Mouse (Mus musculus) urinary bladder, postnatal 4 days (tissue): ENCODE data around the gene Cnksr3.
A peak's percentile ranks its signal among the peaks of the same experiment; 100 is the strongest.

Source experiments
- DNase-seq, 2 experiments: peaks; one replicate each; pipeline ENCODE4 v3.0.0; 2021 to 2022; ENCODE audit warnings: low spot score in 2 of 2

Gene Cnksr3

DNA sequence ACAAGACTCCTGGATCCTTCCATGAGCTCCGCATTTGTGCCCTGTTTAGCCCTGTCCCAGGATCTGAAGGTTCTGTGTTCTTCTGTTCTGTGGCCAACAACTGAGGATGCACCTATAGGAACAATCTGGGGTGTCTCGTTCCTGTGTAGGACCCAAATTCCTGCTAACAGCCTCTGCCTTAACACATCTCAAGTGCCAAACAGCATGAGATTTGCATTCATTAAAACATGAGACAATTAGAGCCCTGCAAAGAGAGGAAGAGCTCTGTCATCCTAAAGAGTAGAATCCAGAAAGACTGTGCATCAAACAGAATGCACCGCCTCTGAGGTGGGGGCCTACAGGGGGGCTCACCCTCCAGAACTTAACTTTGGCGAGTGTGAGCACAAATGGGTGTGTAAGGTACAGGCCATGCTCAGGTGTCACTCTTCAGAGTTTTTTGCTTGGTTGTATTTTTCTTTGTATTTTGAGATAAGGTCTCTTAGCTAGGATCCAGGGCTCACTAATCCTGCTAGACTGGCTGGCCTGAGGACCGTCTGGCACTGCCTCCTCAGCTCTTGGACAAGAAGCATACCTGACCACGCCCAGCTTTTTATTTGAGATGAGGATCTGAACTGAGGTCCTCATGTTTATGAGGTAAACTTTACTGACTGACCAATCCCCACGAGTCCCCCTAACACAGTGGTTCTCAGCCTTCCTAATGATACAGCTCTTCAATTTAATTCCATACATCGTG is 15.2 kb downstream of the Cnksr3 start:
- DNase-seq, result no peak

DNA sequence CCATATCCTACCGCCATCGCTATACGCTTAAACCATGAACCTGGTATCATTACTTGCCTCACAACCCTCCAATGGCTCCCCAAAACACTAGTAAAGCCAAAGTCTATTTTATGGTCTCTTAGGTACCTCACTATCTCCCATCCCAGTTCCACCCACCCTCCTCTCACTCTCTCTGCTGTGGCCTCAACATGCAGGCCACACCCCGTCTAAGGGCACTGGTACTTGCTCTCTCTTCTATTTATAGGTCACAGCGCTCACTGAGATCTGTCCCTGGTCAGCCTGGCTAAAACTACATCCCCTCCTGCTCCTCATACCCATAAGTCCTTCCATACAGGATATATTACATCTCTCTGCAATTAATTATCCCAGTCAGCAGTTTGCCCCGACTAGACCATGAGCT is 16.1 kb downstream of the Cnksr3 start:
- DNase-seq, result no peak

DNA sequence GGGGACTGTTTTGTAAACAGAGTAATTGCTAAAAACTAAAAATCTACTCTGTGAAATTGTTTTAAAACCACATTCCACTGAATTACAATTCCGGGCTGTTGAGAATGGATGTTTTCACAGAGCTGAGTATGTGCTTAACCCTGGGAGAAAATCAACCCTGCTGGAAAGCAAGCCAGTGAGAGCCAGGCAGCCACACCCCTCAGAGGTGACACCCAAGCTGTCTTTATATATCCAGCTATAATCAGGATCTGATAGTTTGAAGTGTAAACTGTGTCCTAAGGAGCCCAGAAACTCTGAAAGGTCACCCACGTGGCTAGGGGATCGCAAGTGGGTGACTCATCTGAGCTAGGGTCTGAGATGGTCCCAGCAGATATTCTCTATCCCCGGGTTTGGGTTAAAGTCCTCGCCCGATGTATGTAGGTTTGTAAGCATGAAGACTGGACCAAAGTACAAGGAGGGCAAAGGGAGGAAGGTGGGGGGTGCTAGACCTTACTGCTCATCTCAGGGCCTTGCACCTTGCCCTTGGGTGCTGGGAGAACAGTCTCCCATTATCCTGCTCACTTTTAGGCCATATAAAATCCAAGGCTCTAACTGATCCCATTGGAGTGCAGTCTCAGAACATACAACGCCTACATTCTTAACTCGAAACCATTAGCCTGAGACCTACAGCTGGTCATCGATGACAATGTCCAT is 20.2 kb downstream of the Cnksr3 start:
- DNase-seq, result no peak

DNA sequence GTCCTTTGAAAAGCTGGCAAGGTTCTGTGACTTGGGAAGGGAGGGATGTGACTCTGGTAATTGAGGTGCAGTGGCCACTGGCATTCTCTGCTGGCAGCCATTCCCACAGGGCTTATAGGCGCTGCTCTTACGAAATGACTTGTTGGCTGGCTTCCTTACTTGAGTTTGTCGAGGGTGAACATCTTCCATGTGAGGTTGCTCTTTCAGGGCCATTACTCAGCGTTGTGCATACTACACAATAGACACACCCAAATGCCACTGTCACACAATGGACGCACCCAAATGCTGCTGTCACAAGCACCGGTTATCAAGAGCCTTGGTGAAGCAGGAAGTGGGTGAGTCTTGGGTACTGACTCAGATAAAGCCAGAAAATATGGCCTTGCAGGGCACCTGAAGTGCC is 22.8 kb downstream of the Cnksr3 start:
- DNase-seq, result no peak

DNA sequence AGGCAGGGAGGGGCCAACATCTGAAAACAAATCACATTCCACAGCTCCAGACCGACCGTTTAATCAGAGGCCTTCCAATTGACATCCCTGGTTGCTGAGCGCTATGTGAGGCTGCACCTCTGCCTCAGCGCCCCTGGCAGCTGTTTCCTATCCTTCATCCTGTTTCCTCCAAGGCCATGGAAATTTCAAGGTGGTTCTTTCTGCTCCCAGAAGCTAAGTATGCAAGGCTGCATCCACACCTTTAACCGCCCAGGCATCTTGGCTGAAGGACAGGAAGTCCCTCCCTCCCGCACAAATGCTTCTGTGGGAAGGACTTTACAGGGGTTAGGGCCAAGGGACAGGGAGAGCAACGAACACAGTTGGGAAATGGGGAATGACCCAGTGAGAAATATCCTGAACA is 24.2 kb downstream of the Cnksr3 start:
- no peak for DNase-seq

DNA sequence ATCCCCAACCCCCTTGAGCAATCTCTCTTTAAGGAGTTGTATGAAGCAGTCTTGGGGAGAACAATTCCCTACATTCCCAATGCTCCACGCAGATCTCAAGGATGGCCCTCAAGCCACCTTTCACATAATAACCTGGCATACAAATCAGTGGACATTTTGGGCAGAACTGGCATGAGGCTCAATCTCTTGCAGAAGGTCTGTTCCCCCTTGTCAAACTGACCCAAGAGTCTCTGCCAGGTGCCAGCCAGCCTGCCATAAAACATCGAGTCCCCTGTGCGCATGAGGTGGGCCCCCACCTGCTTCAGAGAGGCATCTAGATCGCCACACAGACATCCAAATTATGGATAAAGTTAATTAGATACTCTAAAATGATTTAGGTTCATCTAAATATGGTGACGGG is 25.0 kb downstream of the Cnksr3 start:
- DNase-seq, result no peak

DNA sequence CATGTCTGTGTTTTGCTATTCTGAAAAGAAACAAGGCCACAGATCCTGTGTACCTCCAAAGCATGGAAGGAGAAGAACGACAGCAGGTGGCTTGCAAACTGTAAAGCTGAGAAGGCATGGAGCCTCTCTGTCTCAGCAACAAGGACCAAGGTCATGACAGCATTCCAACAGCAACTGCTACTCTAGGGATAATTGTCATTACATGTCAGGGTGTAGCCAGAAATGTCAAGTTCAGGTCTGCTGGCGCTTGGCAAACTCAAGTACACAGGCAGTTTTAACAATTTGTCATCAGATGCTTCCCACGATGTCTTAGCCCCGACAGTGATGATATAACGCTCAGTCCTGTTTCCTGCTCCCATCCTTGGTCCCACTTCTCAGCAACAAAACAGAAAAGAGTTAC is 26.0 kb downstream of the Cnksr3 start:
- DNase-seq, result no peak

DNA sequence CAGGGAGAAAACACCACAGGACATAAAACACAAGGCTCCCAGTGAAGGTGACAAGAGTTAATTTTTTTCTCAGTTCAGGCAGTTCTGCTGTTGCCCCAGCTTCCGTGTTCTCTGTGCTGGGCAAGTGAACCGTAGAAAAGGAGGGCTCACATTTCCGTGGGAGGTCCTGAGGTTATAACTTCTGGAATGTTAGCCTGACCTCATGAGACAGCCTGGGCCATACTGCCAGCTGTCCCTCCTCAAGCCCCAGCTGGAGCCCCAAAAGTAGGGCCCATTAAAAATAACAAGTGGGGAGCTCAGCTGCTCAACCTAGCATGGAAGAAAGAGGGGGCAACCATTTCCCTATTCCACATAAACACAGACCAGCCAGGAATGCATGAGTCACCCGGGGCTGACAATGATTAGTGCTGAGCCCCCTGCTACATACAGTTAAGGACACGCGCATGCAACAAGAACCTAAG is 28.8 kb downstream of the Cnksr3 start:
- DNase-seq, result no peak

DNA sequence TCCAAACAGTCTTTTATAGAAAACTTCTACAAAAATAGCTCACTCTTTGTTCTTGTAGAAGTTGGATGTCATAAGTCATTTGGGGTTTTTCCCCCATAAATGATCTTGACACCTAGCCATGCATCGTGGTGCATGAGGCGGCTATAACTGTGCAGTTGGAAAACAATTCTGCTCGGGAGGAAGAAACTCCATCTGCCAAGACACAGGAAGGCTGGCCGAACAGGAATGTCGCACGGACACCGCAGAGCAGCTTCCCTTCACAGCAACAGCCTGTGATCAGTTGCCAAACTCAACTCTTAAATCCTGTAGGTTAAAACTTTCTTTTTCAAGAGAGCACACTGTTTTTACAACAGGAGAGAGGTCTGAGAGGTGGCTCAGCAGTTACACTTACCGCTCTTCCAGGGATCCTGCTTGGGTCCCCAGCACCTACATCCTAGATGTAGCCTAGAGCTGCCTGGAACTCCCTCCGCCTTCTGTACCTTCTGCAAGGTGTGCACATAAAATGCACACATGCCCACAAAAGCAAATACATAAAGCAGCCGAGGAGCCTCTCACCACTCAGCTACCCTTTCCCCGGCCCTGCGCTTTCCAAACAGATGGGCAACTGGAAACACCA is 29.4 kb downstream of the Cnksr3 start:
- no peak for DNase-seq

DNA sequence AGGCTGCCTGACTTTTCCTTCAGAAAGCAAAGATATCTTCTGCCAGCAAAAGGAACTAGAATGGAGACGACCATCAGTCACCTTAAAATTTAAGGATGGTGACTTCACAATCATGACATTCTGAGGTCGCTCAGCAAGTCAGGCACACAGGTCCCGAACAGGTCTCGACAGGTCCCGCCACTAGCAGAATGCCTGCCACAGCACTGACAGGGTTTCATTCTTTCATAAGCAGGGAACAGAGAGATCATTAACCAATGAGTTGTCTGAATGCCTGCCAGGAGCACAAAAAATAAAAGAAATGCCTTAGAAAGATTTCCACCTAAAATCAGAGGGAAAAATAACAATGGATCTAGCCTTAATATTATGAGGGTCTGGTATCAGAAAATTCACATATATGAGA is 31.7 kb downstream of the Cnksr3 start:
- DNase-seq, result no peak

DNA sequence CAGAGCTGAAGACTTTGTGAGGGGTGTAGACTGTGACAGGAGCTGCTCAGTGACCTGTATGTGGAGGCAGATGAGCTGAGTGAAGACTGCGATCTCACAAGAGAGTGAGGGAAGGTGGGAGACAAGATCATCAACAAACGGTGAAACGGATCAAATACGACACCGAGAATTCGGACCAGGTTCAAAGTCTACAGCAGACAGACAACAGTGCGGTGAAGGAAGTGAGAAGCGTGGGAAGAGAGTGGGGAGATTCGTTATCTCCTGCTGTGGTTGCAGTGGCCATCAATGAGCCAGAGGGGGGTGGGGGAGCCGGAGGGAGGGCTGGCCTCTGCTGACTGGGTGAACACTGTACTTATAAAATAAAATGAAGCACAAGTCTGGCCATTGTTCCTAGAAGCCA is 33.5 kb downstream of the Cnksr3 start:
- no peak for DNase-seq

DNA sequence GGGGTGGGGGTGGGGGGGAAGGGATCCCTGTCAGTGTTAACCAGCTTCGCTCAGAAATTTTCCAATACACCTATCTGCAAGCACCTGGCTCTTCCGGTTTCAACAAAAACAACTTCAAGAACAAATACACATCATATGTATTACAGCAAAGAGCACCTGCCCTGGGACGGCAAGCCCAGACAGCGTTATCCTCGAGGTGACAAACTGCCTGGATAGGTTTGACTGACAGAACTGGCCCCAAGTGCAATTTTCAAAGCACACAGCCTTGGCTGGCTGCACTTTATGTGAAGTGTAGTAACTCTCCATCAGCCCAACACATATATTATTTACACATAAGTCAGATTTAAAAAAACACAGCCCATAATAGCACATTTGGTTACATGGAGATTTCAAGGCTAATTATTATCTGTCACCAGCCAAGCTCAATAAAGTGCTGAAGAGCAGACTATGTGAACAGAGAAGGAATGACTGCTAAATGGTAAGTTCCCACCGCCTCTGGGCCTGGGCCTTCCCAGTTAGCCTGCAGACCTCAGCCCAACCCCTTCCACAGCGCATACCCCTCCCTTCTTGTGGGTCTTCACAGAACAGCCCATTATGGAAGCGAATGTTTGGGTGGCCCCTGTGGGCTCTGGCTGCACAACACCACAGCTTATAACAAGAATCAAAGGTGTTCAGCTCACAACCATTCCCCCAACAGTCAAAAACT is 35.7 kb downstream of the Cnksr3 start:
- no peak for DNase-seq

DNA sequence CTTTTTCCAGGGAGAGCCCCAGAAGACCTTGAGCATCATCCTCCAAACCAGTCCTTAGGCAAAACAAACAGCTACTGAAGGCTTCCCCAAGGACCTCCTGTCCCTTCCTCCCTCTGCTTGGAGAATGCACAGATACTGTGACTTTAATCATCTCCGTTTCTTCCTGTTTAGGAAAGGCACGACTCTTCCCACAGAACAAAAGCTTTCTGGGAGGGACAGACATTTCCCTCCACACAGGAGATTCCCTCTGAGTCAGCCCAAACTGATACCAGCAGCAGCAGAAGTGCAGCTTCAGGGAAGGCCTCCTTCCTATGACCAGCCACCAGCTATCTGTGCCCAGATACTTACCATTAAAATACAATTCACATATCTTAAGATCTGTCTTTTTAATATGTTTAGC is 37.6 kb downstream of the Cnksr3 start:
- no peak for DNase-seq

DNA sequence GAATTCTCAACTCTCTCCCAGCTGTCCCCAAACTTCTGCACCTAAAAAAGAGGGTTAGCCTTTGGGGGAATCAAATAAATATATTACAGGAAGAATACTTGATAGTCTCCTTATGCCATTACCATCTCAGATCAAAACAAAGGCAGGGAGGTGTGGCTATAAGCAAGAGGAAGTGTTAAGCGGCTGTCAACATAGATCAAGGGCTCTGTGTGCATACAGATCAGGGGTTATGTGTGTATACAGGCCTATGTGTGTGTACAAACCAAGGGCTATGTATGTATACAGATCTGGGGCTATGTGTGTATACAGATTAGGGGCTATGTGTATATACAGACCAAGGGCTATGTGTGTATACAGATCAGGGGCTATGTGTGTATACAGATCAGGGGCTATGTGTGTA is 38.9 kb downstream of the Cnksr3 start:
- DNase-seq, result no peak

DNA sequence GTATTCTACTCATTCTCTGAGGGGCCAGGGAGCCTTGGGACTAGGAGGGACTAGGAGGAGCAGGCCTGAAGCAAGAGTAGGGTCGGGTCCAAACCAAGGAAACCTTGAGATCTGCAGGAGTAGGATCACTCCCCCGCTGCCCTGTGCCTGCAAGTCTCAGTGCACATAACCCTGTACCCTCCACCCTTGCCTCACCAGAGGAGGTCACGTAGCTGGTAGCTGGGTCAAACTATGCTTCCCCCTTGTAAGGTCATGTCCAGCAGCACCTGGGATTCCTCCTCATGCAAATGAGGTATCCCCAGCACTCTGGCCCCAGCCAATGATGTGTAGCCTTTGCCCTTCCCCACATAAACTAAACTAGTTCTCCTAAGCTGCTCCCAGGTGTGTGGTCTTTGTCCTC is 41.6 kb downstream of the Cnksr3 start:
- DNase-seq, result no peak

DNA sequence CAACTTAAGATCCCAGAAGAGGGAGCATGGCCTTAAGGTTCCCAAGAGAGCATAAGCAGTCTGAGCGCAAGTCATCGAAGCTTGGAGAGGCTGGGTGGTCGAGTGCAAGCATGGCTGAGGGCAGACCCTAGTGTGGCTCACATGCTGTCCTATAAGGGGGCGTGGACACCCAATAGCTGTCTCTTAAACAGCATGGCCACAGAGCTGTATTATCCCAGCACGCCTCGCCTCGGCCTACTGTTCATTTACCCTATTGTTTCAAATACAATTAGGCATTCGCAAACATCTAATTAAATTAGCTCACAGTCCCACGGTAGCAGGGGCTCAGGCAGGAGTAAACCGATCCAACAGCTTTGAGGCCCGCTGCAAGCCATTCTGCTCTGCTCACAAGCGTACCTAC is 49.0 kb downstream of the Cnksr3 start:
- DNase-seq, result no peak

DNA sequence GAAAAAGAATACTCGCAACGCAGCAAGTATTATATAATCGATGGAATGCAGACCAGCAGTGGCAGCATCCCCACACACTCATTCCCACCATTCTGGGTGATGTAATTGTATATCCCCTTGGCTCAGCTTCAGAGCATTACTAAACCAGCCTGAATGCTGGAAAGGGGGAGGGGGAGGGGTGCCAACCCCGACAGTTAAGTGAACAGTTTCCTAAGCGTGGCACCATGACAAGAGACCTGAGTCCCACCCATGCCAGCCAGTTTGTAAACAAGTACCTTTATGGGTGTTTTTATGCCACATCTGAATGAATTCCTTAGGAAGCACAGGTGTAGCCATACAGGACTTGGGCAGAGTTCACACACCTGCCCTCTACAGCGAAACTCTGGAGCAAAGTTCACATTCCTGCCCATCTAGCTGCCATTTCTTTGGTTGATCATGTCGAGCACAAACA is 53.0 kb downstream of the Cnksr3 start:
- no peak for DNase-seq

DNA sequence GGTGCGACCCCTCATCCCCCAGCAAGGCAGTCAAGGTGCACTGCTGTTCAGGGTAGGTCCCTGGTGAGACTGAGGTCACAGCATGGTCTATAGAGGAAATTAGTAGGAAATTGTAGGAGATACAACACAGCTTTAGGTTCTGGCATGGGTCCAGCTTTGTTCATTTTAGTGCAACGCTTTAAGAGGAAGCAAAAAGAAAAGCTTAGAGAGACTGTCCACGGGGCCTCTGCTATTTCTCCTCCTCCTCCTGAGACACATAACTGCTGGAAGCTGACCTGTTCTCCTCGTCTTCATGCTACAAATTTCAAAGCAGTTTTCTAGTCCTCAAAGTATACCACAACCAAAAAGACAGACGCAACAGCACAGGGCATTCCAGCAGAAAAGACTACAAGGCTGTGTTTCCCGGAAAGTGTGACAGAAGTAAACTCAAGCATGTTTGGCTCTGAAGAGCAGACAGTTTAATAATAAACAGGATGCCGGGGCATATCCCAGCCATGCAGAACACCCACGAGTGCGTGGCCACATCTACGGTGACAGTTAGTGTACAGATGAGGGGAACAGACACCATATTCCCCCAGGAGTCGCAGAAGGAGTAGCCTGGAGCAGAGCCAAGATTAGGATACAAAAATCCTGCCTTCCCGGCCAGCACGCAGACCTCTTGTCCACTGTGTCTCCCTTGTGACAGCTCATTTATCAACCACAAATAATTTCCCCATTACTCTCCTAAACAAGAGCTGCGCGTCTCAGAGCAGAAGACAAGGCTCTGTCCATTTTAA is 53.6 kb downstream of the Cnksr3 start:
- DNase-seq, result peak in 1 of 2 experiments; percentile 33

DNA sequence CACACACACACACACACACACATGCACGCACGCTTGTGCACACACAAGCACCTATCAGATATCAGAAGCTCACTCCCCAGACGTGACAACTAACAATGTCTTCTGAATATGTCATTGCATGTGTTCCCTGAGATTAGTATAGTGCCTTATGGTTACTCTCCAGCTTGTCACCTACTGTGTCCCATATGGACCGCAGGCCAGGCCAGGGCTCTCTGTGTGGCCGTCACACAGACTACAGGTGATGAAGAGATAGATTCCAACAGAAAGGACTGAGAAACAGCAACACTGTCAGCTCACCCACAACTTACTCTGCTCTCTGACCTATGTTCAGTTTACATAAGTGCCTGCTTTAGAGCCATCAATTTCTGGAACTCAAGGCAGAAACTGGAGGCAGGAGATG is 57.2 kb downstream of the Cnksr3 start:
- no peak for DNase-seq

DNA sequence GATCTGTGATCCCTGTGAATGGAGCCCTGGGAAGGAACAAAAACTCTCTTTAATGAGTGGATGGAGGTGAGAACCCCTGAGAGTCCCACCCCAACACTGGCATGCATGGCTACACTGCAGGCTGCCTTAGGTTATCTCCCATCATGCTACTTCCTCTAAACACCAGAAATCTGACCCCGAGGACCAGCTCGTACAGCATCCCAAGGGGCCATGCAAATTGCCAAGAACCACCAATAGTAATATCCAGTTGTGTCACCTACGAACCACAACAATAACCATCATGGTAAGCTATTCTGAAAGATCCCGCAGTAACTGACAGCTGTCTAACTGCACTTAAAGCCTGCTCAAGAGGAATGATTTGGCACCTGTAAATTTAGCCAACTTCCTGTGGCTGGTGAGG is 59.1 kb downstream of the Cnksr3 start:
- DNase-seq, result no peak
